Mouse (Mus musculus) layer of hippocampus, postnatal 25 days (tissue): ENCODE results near the gene C1s1. TPM values are rescaled to one million over a fixed set of nuclear protein-coding genes. Genes with fewer than 3 reads are reported as not detected.

Source experiments
- total RNA-seq, 2 experiments: library from RNA; stranded (reverse); gene quantifications; 2 replicates each; pipeline ENCODE4 v1.2.3; 2021

Gene C1s1
- total RNA-seq, 2 experiments from 2014 or later, result 1.0 to 1.6 TPM

Other genes with a start within 250 kb of the C1s1 start
- 1 to 10 TPM in 1 of 2 experiments, under 1 TPM in 1; 0.87 to 2.4 TPM for gene Cd163, start 237.7 kb downstream of the C1s1 start, total RNA-seq
- gene Pex5, start 127.3 kb downstream of the C1s1 start, total RNA-seq, result 10 to 100 TPM; 55.5 to 58.9 TPM
- gene Clstn3, start 77.6 kb downstream of the C1s1 start, total RNA-seq, result 100 to 1,000 TPM; 278 to 279 TPM
- gene C1rl, start 49.2 kb downstream of the C1s1 start, total RNA-seq, result under 1 TPM; 0.28 to 0.42 TPM
- under 1 TPM; 0.66 to 0.82 TPM for gene C1ra, start 30.0 kb downstream of the C1s1 start, total RNA-seq
- not detected for gene C1rb, start 27.9 kb upstream of the C1s1 start, total RNA-seq
- under 1 TPM in 1 of 2 experiments, not detected in 1; 0.25 TPM for gene C1s2, start 93.7 kb upstream of the C1s1 start, total RNA-seq
- 10 to 100 TPM; 30.9 to 34.0 TPM for gene Lpcat3, start 120.7 kb upstream of the C1s1 start, total RNA-seq
- gene Emg1, start 169.8 kb upstream of the C1s1 start, total RNA-seq, result 10 to 100 TPM; 51.3 to 54.4 TPM
- gene Phb2, start 170.0 kb upstream of the C1s1 start, total RNA-seq, result 100 to 1,000 TPM; 120 to 124 TPM
- 1 to 10 TPM; 2.9 to 4.0 TPM for gene Ptpn6, start 196.4 kb upstream of the C1s1 start, total RNA-seq
- 100 to 1,000 TPM; 350 to 372 TPM for gene Grcc10, start 199.0 kb upstream of the C1s1 start, total RNA-seq
- under 1 TPM in 1 of 2 experiments, not detected in 1; 0.71 TPM for gene Gm45234, start 213.7 kb upstream of the C1s1 start, total RNA-seq
- 100 to 1,000 TPM; 134 to 159 TPM for gene Atn1, start 214.2 kb upstream of the C1s1 start, total RNA-seq
- 1,000 to 10,000 TPM in 1 of 2 experiments, 100 to 1,000 TPM in 1; 947 to 1,030 TPM for gene Eno2, start 227.3 kb upstream of the C1s1 start, total RNA-seq
- 1 to 10 TPM; 1.7 TPM for gene Lrrc23, start 237.4 kb upstream of the C1s1 start, total RNA-seq